Mouse (Mus musculus): ENCODE data around the gene March10.

GRCm38 (mm10) chr11:105464430-105464967 lies 8.0 kb upstream of the March10 start:
- no peak for TF ChIP-seq ZC3H11A (IDR thresholded peaks at IDR 0.05; ENCODE audit: borderline replicate concordance, low read depth, low read length)
- no peak for TF ChIP-seq HCFC1 (IDR thresholded peaks at IDR 0.05; ENCODE audit: borderline replicate concordance, insufficient read depth, low read length)

All from ES-E14 (cell line).